Mouse (Mus musculus) ES-E14 (cell line): Measurements from ENCODE around the gene Adam1a. TPM values are rescaled to one million over a fixed set of nuclear protein-coding genes. Genes with fewer than 3 reads are reported as not detected.
A peak's percentile ranks its signal among the peaks of the same experiment; 100 is the strongest.

Experiments used
- DNase-seq: peaks from one replicate; pipeline ENCODE4 v3.0.0-alpha.2; 2013; ENCODE audit warnings: low read depth, low spot score
- H3K27ac ChIP-seq: 2 replicates; pipeline ENCODE4 v1.5.1; 2012; ENCODE audit warnings: low read depth, mild to moderate bottlenecking, low read length, moderate library complexity, mixed read lengths; ENCODE audit not compliant: poor library complexity, insufficient read depth, severe bottlenecking
- H3K36me3 ChIP-seq: 2 replicates; pipeline ENCODE4 v1.6.1; 2012; ENCODE audit warnings: mild to moderate bottlenecking, low read length, moderate library complexity, mixed read lengths; ENCODE audit not compliant: control insufficient read depth, poor library complexity, insufficient read depth, severe bottlenecking
- H3K4me1 ChIP-seq, 2 experiments: fragments of 150-350 bp in 1 of 2; sonication (generic) in 1 of 2; 2 replicates each; pipeline ENCODE4 v1.6.1; 2012; ENCODE audit warnings: low read length in 2 of 2, mild to moderate bottlenecking in 1 of 2, mixed read lengths in 1 of 2; ENCODE audit not compliant: control insufficient read depth in 2 of 2, insufficient read depth in 2 of 2, poor library complexity in 1 of 2
- H3K4me3 ChIP-seq, 2 experiments: fragments of 150-350 bp in 1 of 2; sonication (generic) in 1 of 2; 2 replicates each; pipeline ENCODE4 v1.5.1; 2012; ENCODE audit warnings: low read length in 2 of 2, low read depth in 1 of 2, mild to moderate bottlenecking in 1 of 2, mixed read lengths in 1 of 2; ENCODE audit not compliant: insufficient read depth in 1 of 2, poor library complexity in 1 of 2, severe bottlenecking in 1 of 2
- H3K9ac ChIP-seq: 2 replicates; pipeline ENCODE4 v1.6.1; 2012; ENCODE audit warnings: low read depth, mild to moderate bottlenecking, low read length, mixed read lengths; ENCODE audit not compliant: poor library complexity, insufficient read depth, severe bottlenecking
- H3K9me3 ChIP-seq: fragments of 150-350 bp; sonication (generic); 2 replicates; pipeline ENCODE4 v1.6.1; 2012; ENCODE audit warnings: low read depth, mild to moderate bottlenecking, low read length; ENCODE audit not compliant: control insufficient read depth, insufficient read depth
- CHD2 ChIP-seq: IDR thresholded peaks from 2 replicates; pipeline ENCODE4 v1.6.1; 2014; ENCODE audit warnings: mild to moderate bottlenecking, low read depth, low read length, inconsistent platforms
- HCFC1 ChIP-seq: IDR thresholded peaks from 2 replicates; pipeline ENCODE4 v1.6.1; 2012; ENCODE audit warnings: low read length, inconsistent platforms, borderline replicate concordance; ENCODE audit not compliant: insufficient read depth
- MAFK ChIP-seq: IDR thresholded peaks from 2 replicates; pipeline ENCODE4 v1.6.1; 2014; ENCODE audit warnings: mild to moderate bottlenecking, low read depth, low read length, inconsistent platforms; ENCODE audit not compliant: insufficient read depth
- ZC3H11A ChIP-seq: IDR thresholded peaks from 2 replicates; pipeline ENCODE4 v1.6.1; 2012; ENCODE audit warnings: low read depth, mild to moderate bottlenecking, inconsistent platforms, low read length, borderline replicate concordance
- ZNF384 ChIP-seq: IDR thresholded peaks from 2 replicates; pipeline ENCODE4 v1.6.1; 2012; ENCODE audit warnings: low read depth, low read length, inconsistent platforms
- in situ Hi-C, 2 experiments: fragments of 600-800 bp; cut with MboI; formaldehyde crosslinking; loops; one replicate each; pipeline ENCODE4 v1.15.1; 2025; ENCODE audit warnings: low sequenced_read_pairs in 2 of 2, inconsistent platforms in 1 of 2; ENCODE audit not compliant: unreplicated experiment in 2 of 2
- total RNA-seq: library from RNA; depleted of rRNA; stranded (reverse); fragments of 300-350 nt; gene quantifications from 2 replicates; pipeline ENCODE4 v1.2.3, GENCODE M21; 2012

Gene Adam1a
- total RNA-seq, 1 experiment = 6.1 TPM

DNA sequence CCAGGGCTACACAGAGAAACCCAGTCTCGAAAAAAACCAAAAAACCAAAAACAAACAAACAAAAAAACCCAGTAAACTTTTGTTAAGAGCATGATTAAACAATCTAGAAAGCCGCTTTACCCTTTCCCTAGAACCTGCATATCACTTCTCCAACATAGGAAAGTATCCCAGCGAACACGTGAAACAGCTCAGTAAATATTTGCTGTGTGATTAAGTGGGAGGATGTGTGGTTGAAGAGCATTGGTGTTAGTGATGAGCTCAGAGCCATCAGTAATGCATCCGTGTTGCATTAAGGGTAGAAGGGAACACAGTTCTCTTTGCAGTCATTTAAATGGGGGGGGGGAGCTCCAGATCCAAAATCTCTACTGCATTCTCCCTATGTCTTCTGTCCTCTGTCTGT, 60.5 kb downstream of the Adam1a start:
- Histone ChIP-seq H3K36me3 (no peaks in the 10 kb centered on the region), H3K27ac (no peak overlapping the region), H3K4me3 (no peak overlapping the region), H3K9me3 (no peaks in the 10 kb centered on the region), H3K9ac (no peak overlapping the region), H3K4me1 (peaks cover 0 to 3% of the 10 kb centered on the region in 2 experiments; a peak in 1 of 4 replicates)
- TF ChIP-seq MAFK (no peak), HCFC1 (no peak), ZC3H11A (no peak), CHD2 (no peak), ZNF384 (no peak)
- no peak for DNase-seq
- in situ Hi-C loops = no loop called here

GRCm38 (mm10) chr5:121477680-121478079, 67.6 kb downstream of the Adam1a start:
- Histone ChIP-seq H3K36me3 (no peaks in the 10 kb centered on the region), H3K27ac (no peak overlapping the region), H3K9me3 (no peaks in the 10 kb centered on the region), H3K4me3 (no peak overlapping the region), H3K9ac (no peak overlapping the region), H3K4me1 (peaks cover 0 to 3% of the 10 kb centered on the region in 2 experiments; a peak in 1 of 4 replicates)
- TF ChIP-seq ZNF384 (no peak), CHD2 (no peak), MAFK (no peak), HCFC1 (no peak), ZC3H11A (peak; percentile 88; the same call in 1 of the 2 replicates)
- in situ Hi-C loops = no loop called here
- peak; percentile 58 for DNase-seq

DNA sequence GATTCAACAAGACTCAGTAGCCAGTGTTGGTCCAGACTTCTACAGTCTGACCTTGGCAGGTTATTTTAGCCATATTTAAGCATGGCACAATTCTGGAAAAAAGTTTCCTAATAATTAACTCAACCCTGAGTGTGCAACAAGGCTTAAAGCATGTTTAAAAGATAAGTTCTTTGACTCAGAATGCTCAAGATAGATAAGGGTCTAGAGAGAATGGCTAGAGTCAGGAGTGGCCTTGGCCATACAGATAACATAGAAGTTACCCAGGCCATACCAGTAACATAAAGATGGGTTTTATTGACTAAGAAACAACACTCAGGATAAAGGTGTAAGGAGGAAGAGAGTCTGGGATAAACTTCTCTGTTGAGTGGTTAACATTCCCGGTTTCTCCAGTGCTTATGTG, 69.2 kb downstream of the Adam1a start:
- Histone ChIP-seq H3K36me3 (no peaks in the 10 kb centered on the region), H3K9me3 (no peaks in the 10 kb centered on the region), H3K9ac (no peak overlapping the region), H3K27ac (no peak overlapping the region), H3K4me1 (peaks cover 0 to 3% of the 10 kb centered on the region in 2 experiments; a peak in 1 of 4 replicates), H3K4me3 (no peak overlapping the region)
- in situ Hi-C loops = no loop called here
- TF ChIP-seq HCFC1 = no peak
- TF ChIP-seq CHD2 = no peak
- no peak for TF ChIP-seq ZC3H11A
- no peak for TF ChIP-seq MAFK
- TF ChIP-seq ZNF384 = no peak
- DNase-seq = no peak

GRCm38 (mm10) chr5:121474610-121475009, 70.7 kb downstream of the Adam1a start:
- H3K4me1 ChIP-seq = peaks cover 0 to 3% of the 10 kb centered on the region in 2 experiments; a peak in 1 of 4 replicates
- in situ Hi-C loops = no loop called here
- no peak overlapping the region for H3K9ac ChIP-seq
- H3K4me3 ChIP-seq = no peak overlapping the region
- H3K36me3 ChIP-seq = no peaks in the 10 kb centered on the region
- TF ChIP-seq MAFK (no peak), ZC3H11A (no peak), HCFC1 (no peak), ZNF384 (no peak), CHD2 (no peak)
- no peak for DNase-seq
- no peak overlapping the region for H3K27ac ChIP-seq
- no peaks in the 10 kb centered on the region for H3K9me3 ChIP-seq
